Mouse (Mus musculus) heart, adult 2 months (tissue): ENCODE measurements around the gene Stradb.

Experiments
- CTCF ChIP-seq: fragments of 200-600 bp; IDR thresholded peaks from 2 replicates; pipeline ENCODE4 v1.8.1; 2022; ENCODE audit warnings: antibody characterized with exemption, mild to moderate bottlenecking, moderate library complexity
- EP300 ChIP-seq: fragments of 200-500 bp; IDR thresholded peaks from 2 replicates; pipeline ENCODE4 v1.6.1; 2011; ENCODE audit warnings: low read depth, low read length, control low read depth; ENCODE audit not compliant: insufficient read depth
- POLR2A ChIP-seq: fragments of 200-500 bp; IDR thresholded peaks from 2 replicates; pipeline ENCODE4 v1.6.1; 2011; ENCODE audit warnings: mild to moderate bottlenecking, low read depth, low read length, control low read depth; ENCODE audit not compliant: insufficient read depth

DNA sequence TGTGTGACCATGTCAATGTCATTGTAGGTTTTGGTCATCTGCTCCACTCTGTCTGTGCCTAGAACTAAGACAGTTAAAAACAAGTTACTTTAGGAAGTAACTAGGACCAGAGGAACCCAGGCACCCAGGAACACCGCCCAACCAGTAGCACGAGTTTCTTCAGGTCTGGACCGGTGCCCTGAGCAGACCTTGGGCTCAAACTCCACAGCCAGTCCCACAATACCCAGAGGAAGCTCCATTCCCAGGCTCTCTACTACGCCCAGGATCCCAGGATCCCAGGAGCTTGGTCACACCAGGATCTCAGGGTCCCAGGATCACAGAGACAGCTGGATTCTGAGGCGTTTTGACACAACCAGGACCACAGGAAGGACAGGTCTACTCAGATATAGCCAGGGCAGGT is 46.7 kb upstream of the Stradb start:
- TF ChIP-seq POLR2A (no peak), CTCF (no peak), EP300 (no peak)
